Mouse (Mus musculus) heart, postnatal 0 days (tissue): ENCODE measurements around the gene Per1. TPM values are rescaled to one million over a fixed set of nuclear protein-coding genes. Genes with fewer than 3 reads are reported as not detected.

ENCODE experiments used
- ATAC-seq: fragments of 200-750 bp; cut with Nextera tagmentation; 2 replicates; pipeline ENCODE4 v1.8.0; 2017; ENCODE audit warnings: low read depth, moderate number of reproducible peaks, moderate library complexity; ENCODE audit not compliant: insufficient read depth
- DNase-seq: peaks from one replicate; pipeline ENCODE4 v3.0.0-alpha.2; 2016; ENCODE audit warnings: low spot score
- H3K27ac ChIP-seq: fragments of 300-500 bp; sonication (generic); 2 replicates; pipeline ENCODE4 v1.5.1; 2014; ENCODE audit warnings: low read depth, mild to moderate bottlenecking
- H3K27me3 ChIP-seq: fragments of 300-500 bp; sonication (generic); 2 replicates; pipeline ENCODE4 v1.6.1; 2014; ENCODE audit warnings: low read length, mixed read lengths; ENCODE audit not compliant: control insufficient read depth, insufficient read depth
- H3K36me3 ChIP-seq: fragments of 300-500 bp; sonication (generic); replicated peaks from 2 replicates; pipeline ENCODE4 v1.6.1; 2014; ENCODE audit warnings: low read length, mixed read lengths; ENCODE audit not compliant: control insufficient read depth, insufficient read depth
- H3K4me1 ChIP-seq: fragments of 300-500 bp; sonication (generic); 2 replicates; pipeline ENCODE4 v1.6.1; 2014; ENCODE audit warnings: antibody characterized with exemption; ENCODE audit not compliant: control insufficient read depth, insufficient read depth
- H3K4me2 ChIP-seq: fragments of 300-500 bp; sonication (generic); 2 replicates; pipeline ENCODE4 v1.6.1; 2014; ENCODE audit warnings: low read depth, mild to moderate bottlenecking, low read length, moderate library complexity
- H3K4me3 ChIP-seq: fragments of 300-500 bp; sonication (generic); 2 replicates; pipeline ENCODE4 v1.5.1; 2014; ENCODE audit warnings: low read depth, low read length
- H3K9ac ChIP-seq: fragments of 300-500 bp; sonication (generic); replicated peaks from 2 replicates; pipeline ENCODE4 v1.6.1; 2014; ENCODE audit warnings: low read depth, low read length, mixed read lengths
- H3K9me3 ChIP-seq: fragments of 300-500 bp; sonication (generic); replicated peaks from 2 replicates; pipeline ENCODE4 v1.6.1; 2016; ENCODE audit warnings: low read length; ENCODE audit not compliant: control insufficient read depth
- CTCF ChIP-seq: IDR thresholded peaks from 2 replicates; pipeline ENCODE4 v1.5.1; 2016; ENCODE audit warnings: antibody characterized with exemption, control low read depth, low read depth
- EP300 ChIP-seq: IDR thresholded peaks from 2 replicates; pipeline ENCODE4 v1.6.1; 2016; ENCODE audit warnings: antibody characterized with exemption, low read depth
- WGBS: fragments of 180-500 bp; shearing (Covaris S2); extraction: QIAGEN DNeasy Blood & Tissue Kit; methylation state at CpG from one replicate; pipeline ENCODE4 v1.1.7; 2014; 5-methylcytosine and 5-hydroxymethylcytosine counted together
- polyA plus RNA-seq: library from polyadenylated mRNA; unstranded; fragments of >200 nt; fragmentation: Nextera tagmentation; extraction: Ambion mirVana; gene quantifications from 2 replicates; pipeline ENCODE4 v1.2.1, GENCODE M21; 2015
- total RNA-seq: library from RNA; depleted of rRNA; stranded (reverse); fragments of >200 nt; gene quantifications from 2 replicates; pipeline ENCODE4 v1.2.3, GENCODE M21; 2014; ENCODE audit warnings: low replicate concordance

Per1 gene
- total and polyA plus RNA-seq, 2 experiments from 2014 or later = 8.1 to 76.8 TPM

DNA sequence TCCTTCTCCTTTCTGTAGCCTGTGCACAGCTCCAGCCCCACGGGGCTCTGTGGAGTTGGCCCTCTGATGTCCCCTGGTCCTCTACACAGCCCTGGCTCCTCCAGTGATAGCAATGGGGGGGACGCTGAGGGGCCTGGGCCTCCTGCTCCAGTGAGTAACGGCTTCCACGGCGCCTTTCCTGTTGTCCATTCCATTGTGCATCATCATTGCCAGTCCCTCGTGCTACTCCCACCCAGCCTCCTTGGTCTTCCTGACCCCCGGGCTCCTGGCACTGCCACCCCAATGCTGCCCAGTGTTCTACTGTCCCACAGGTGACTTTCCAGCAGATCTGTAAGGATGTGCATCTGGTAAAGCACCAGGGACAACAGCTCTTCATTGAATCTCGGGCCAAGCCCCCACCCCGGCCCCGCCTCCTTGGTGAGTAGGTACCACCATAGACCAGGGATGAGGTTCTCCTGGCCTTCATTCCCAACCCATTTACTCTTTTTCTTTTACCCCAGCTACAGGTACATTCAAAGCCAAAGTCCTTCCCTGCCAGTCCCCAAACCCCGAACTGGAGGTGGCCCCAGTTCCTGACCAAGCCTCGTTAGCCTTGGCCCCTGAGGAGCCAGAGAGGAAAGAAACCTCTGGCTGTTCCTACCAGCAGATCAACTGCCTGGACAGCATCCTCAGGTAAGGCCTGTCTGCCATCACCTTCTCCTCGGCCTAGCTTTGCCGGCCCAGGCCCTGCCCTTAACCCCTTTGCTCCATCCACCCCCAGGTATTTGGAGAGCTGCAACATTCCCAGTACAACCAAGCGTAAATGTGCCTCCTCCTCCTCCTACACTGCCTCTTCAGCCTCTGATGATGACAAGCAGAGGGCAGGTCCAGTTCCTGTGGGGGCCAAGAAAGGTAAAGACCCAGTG lies 8.8 kb downstream of the Per1 start:
- TF ChIP-seq EP300 (no peak), CTCF (no peak)
- Histone ChIP-seq H3K4me2 (no peak overlapping the region), H3K27me3 (no peaks in the 10 kb centered on the region), H3K4me1 (peaks cover 7% of the 10 kb centered on the region), H3K9me3 (no peaks in the 10 kb centered on the region), H3K36me3 (peaks cover 87% of the 10 kb centered on the region), H3K27ac (no peak overlapping the region), H3K9ac (no peak overlapping the region), H3K4me3 (no peak overlapping the region)
- 87% methylated on average over 15 of the region's 15 CpGs for WGBS
- ATAC-seq (no peak), DNase-seq (no peak)

DNA sequence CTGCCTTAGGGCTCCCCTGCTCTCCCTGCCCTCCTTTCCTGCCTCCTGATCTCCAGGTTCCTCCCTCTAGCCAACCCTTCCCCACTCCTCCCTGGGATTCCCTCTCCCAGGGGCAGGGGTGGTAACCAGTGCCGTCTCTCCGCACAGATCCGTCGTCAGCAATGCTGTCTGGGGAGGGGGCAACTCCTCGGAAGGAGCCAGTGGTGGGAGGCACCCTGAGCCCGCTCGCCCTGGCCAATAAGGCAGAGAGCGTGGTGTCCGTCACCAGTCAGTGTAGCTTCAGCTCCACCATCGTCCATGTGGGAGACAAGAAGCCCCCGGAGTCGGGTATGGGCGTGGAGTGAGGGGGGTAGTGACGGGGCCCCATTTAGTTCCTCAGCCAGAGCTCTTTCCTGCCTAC lies 9.5 kb downstream of the Per1 start:
- no peak overlapping the region for H3K4me3 ChIP-seq
- no peak overlapping the region for H3K27ac ChIP-seq
- H3K4me1 ChIP-seq = peaks cover 7% of the 10 kb centered on the region
- no peaks in the 10 kb centered on the region for H3K27me3 ChIP-seq
- no peaks in the 10 kb centered on the region for H3K9me3 ChIP-seq
- 86% methylated on average over 14 of the region's 14 CpGs for WGBS
- no peak overlapping the region for H3K9ac ChIP-seq
- H3K36me3 ChIP-seq = peaks cover 94% of the 10 kb centered on the region
- no peak overlapping the region for H3K4me2 ChIP-seq
- no peak for TF ChIP-seq CTCF
- no peak for TF ChIP-seq EP300
- no peak for DNase-seq
- no peak for ATAC-seq

DNA sequence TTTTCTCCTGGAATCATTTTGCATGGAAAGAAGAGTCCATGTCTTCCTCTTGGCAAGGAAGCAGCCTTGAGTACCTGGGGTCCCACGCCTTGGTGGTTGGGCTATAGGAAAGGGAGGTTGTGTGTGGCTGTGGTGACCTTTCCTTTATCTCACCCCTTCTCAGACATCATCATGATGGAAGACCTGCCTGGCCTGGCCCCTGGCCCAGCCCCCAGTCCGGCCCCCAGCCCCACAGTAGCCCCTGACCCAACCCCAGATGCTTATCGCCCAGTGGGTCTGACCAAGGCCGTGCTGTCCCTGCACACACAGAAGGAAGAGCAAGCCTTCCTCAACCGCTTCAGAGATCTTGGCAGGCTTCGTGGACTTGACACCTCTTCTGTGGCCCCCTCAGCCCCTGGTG lies 10.2 kb downstream of the Per1 start:
- no peak for ATAC-seq
- no peak for DNase-seq
- H3K9ac ChIP-seq = no peak overlapping the region

GRCm38 (mm10) chr11:69105796-69106195 lies 10.8 kb downstream of the Per1 start:
- H3K27me3 ChIP-seq = no peaks in the 10 kb centered on the region
- peaks cover 93% of the 10 kb centered on the region for H3K36me3 ChIP-seq
- no peak overlapping the region for H3K4me3 ChIP-seq
- 85% methylated on average over 2 of the region's 2 CpGs for WGBS
- H3K4me2 ChIP-seq = no peak overlapping the region
- no peak overlapping the region for H3K9ac ChIP-seq
- DNase-seq = no peak
- no peak for ATAC-seq
- H3K4me1 ChIP-seq = peaks cover under 1% of the 10 kb centered on the region; the same call in 1 of the 2 replicates
- no peak overlapping the region for H3K27ac ChIP-seq
- TF ChIP-seq EP300 (no peak), CTCF (no peak)
- no peaks in the 10 kb centered on the region for H3K9me3 ChIP-seq

More for the DNA sequence above, 10.2 kb downstream of the Per1 start:
- H3K4me3 ChIP-seq = no peak overlapping the region
- no peak overlapping the region for H3K4me2 ChIP-seq
- peaks cover 99% of the 10 kb centered on the region for H3K36me3 ChIP-seq
- H3K27ac ChIP-seq = no peak overlapping the region
- TF ChIP-seq EP300 (no peak), CTCF (no peak)
- no peaks in the 10 kb centered on the region for H3K27me3 ChIP-seq
- H3K9me3 ChIP-seq = no peaks in the 10 kb centered on the region
- 88% methylated on average over 6 of the region's 6 CpGs for WGBS
- H3K4me1 ChIP-seq = peaks cover 6% of the 10 kb centered on the region

DNA sequence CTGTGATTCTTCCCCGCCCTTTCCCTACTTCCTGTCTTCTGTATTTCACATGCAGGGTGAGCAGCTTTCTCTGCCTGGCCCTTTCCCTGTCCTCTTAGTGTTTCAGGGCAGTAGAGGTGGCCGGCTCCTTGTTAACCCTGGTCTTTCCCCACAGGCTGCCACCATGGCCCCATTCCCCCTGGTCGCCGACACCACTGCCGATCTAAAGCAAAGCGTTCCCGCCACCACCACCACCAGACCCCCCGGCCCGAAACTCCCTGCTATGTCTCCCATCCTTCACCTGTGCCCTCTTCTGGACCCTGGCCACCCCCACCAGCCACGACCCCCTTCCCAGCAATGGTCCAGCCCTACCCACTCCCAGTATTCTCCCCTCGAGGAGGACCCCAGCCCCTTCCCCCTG lies 11.3 kb downstream of the Per1 start:
- H3K4me1 ChIP-seq = 0 out of 2 replicates have a peak, but pooled peaks cover 5% of the 10 kb centered on the region
- H3K9ac ChIP-seq = no peak overlapping the region
- DNase-seq (no peak), ATAC-seq (no peak)
- no peak overlapping the region for H3K4me2 ChIP-seq
- peaks cover 88% of the 10 kb centered on the region for H3K36me3 ChIP-seq
- no peak overlapping the region for H3K27ac ChIP-seq
- no peak overlapping the region for H3K4me3 ChIP-seq
- no peaks in the 10 kb centered on the region for H3K9me3 ChIP-seq
- TF ChIP-seq EP300 = no peak
- TF ChIP-seq CTCF = no peak
- H3K27me3 ChIP-seq = no peaks in the 10 kb centered on the region
- 93% methylated on average over 11 of the region's 11 CpGs for WGBS
